Mouse (Mus musculus) frontal cortex, adult (tissue): ENCODE measurements around the gene Lrmp.

ENCODE experiments used
- ATAC-seq: cut with Nextera tagmentation; 2 replicates; pipeline ENCODE4 v1.9.2; 2017; ENCODE audit warnings: mild to moderate bottlenecking, moderate library complexity, mixed read lengths; ENCODE audit not compliant: low TSS enrichment

The Lrmp gene

GRCm38 (mm10) chr6:145136831-145137230, 21.4 kb downstream of the Lrmp start:
- no peak for ATAC-seq

DNA sequence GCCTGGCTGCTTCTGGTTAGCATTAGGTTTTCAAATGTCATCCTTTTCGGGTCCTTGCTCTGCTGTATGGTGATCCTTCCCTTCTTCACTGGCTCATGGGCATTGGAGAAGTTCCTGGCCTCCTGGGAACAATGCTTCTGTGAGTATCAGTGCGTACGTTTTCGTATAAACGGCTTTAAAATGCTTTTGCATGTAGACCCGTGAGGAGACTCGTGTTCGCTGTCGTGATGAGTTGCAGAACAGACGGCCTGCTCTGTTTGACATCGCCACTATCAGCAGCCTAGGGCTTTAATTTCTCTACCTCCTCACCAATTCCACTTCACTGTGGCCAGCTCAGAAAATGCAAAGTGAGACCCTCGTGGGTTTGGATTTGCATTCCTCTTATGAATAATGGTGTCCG, 23.8 kb downstream of the Lrmp start:
- ATAC-seq, result no peak

DNA sequence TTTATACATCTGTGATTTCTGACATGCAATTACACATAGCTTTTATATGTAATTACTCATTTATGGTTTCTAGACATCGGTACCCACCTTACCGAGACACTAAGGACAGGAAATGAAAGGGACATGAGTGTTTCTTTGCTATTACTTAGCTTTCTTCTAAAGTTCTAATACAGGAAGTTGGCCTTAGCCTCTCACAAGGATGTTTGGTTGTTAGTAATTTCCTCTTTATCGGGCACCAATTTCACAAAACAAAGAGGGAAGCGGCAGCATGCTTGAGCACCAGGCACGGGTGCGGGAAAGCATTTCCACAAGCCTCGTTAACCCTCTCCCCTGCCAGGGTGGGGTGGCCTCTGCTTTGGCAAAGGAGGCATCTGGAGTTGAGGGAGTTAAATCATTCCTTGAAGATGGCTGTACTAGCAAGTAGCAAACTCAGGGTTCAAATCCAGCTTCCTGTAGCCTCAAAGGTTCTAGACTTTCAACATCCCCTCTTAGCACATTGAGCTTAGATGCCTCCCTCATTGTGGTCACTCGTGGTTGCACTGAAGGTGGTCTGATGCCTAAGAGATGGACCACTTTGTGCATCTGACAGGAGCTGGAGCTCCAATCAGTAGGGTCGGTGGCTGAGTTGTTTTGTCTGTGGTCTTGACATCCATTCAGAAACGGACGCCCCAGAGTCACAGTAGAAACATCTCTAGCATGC, 24.5 kb downstream of the Lrmp start:
- ATAC-seq, result no peak

- no peak for ATAC-seq
These were observed 25.3 kb downstream of the Lrmp start for GRCm38 (mm10) chr6:145140706-145141105.

DNA sequence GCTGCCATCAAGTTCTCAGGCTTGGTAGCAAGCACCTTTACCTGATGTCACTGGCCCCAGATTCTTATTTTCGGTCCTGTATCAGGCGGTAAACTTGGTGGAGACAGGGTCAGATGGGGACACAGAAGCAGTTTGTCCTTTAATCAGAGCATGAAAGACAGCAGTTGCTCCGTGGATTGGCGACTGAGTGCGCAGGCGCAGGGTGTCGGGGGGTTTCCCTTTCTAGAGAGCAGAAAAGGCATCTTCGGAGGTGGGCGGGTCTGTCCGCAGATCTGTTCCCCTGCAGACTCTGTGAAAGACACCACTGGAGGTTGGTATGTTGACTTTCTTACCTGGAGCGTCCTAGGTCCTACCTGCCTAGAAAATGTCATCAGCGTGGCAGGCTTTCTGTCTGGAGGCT, 26.4 kb downstream of the Lrmp start:
- ATAC-seq, result no peak

- ATAC-seq, result no peak
These were observed 29.7 kb downstream of the Lrmp start for GRCm38 (mm10) chr6:145145173-145145572.

DNA sequence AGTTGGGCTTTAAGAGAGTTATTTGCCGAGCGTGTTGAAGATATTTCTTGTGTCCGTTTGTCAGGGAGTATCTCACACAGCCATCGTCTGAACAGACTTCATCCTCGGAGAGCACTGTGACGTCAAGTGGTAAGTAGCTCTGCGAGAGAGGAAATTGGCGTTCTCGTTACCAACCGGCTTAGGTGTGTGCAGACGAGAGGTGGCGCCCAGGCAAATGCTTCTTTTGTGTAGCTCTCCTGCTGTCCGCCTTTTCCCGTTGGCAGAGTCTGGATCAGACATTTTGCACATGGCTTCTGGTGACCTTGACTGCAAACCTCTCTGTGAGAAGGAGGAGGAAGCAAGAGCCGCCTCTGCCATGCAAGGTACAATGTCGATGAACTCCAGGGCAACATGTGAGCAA, 32.3 kb downstream of the Lrmp start:
- ATAC-seq, result no peak

DNA sequence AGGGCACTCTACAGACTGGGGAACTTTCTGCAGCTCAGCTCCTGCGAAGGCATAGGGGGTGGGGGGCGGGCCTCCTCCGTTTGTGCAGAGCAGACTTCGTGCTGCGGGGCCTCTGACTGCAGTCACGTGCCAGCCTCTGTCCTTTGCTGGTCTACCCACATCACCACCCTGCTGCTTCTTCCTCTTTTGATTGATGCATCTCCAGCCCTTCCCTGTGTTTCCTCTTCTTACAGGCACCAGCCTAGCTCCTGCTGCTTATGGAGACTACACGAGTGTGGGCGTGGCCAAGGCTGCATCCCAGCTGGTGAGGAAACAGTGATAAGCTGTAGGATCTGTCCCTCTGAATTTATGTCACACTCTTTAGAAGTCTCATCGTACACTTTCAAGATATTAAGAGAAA, 33.6 kb downstream of the Lrmp start:
- peak; percentile 92 for ATAC-seq

- ATAC-seq, result no peak
These were observed 43.2 kb downstream of the Lrmp start for GRCm38 (mm10) chr6:145158619-145159018.

- no peak for ATAC-seq
These were observed 45.1 kb downstream of the Lrmp start for GRCm38 (mm10) chr6:145160581-145160980.

GRCm38 (mm10) chr6:145171892-145172606, 56.6 kb downstream of the Lrmp start:
- ATAC-seq, result no peak

DNA sequence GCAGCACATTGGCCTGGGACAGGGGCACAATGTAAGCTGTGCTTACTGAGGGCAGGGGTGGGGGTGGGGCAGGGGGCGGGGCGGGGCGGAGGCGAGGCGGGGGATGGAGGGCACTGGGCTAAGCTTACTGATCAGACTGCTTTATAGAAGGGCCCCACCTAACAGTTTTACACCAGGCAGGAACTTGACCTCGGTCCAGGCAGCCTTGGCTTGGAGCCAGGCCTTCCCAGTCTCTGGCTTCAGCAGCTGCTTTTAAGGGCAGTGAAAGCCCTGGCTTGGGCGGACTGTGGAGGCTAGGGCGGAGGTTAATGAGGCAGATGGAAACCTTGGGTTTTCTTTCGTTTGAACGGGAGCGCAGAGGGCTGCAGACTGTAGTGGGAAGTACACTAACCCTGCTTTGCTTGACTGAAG, 58.3 kb downstream of the Lrmp start:
- ATAC-seq, result no peak

DNA sequence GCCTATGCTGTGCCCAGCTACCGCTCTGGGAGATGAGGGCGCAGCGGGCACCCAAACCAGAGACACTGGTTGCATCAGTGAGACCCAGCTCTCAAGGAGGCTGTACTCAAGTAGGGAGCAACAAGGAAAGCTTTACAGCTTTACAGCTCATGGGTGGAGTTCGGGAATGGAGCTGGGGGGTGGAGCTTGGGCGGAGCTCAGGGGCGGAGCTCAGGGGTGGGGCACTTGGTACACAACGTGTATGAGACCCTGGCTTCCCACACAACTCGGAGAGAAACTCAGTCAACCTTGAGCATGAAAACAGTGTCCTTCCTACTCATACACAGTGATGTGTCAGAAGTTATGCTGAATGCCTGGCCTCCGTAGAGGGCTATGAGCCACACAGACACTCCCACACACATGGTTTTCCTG, 60.1 kb downstream of the Lrmp start:
- no peak for ATAC-seq

DNA sequence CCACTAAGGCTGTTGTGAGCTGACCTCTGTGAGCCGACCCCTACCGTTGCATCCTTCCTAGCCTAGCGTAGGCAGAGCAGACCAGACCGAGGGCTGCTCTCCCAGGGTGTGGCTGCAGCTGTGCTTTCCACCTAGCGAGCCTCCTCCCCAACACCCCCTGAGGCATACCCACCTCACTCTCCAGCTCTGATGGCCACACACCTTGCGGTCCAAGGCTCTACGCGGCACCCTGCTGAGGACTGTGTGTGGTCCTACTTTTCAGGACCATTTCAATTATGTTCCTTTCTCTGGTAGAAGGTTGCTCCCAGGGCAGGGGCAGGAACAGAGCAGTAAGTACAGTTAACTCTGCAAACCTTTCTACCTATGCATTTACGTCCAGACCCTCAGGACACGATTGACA, 61.0 kb downstream of the Lrmp start:
- no peak for ATAC-seq

DNA sequence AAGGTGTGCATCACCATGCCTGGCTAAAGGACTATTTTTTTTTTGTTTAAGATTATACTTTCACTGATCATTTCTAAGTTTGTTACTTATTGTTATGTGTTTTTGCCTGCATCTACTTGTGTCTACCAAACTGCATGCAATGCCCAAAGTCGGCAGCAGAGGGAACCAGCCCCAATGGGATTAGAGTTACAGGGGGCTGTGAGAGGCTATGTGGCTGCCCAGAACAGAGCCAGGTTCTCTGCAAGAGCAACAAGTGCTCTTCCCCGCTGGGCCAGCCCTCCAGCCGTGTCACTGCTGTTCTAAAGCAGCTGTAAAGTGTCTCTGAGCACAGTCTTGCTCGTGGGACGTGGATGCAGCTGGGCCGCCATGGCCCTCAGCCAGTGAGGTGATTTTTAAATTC, 64.2 kb downstream of the Lrmp start:
- no peak; the same call in 1 of the 2 replicates for ATAC-seq

- no peak for ATAC-seq
These were observed 66.6 kb downstream of the Lrmp start for GRCm38 (mm10) chr6:145182044-145182443.

GRCm38 (mm10) chr6:145186096-145186495, 70.6 kb downstream of the Lrmp start:
- no peak for ATAC-seq

GRCm38 (mm10) chr6:145187093-145188088, 71.9 kb downstream of the Lrmp start:
- ATAC-seq, result peak; percentile 87

DNA sequence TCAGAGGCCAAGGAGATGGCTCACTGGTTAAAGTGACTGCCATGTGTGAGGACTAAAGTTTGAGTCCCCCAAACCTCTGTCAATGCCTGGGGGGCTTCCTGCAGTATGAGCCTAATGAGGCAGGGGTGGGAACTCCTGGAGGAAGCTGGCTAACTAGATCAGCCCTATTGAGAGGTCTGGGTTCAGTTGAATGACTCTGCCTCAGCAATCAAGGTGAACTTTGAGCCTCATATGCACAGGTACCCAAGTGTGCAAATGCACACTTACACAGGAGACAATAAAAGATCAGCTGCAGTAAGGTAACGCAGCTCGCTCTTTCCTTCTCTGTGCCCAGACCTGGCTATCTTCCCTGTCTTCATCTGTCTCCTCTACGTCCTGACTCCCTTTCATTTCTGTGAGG, 77.6 kb downstream of the Lrmp start:
- ATAC-seq, result no peak

DNA sequence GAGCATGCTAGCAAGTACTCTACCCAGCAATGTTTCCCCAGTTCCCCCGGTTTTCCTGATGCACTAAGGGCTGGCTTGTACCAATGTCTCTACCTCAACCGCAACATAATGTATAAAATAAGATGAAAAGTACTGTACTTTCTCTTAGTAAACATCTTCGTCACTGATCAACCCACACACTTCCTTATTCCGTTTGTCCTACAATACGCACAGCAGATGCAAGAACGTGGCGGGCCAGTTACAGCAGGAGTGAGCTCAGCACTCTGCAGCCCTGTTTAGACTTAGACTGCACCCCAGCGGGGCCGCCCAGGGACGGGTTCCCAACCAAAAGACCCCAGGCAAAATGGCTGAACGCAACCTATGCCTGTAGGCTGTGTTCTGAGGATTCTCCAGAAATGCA, 78.0 kb downstream of the Lrmp start:
- ATAC-seq, result peak; percentile 65; the same call in 1 of the 2 replicates

- ATAC-seq, result peak; percentile 74
These were observed 82.7 kb downstream of the Lrmp start for GRCm38 (mm10) chr6:145197949-145198686.
